Mouse (Mus musculus) megakaryocyte, embryonic 14.5 days (primary cell): ENCODE measurements around the gene Scai. TPM values are rescaled to one million over a fixed set of nuclear protein-coding genes. Genes with fewer than 3 reads are reported as not detected.
A peak's percentile ranks its signal among the peaks of the same experiment; 100 is the strongest.
"Not testable (repeated sequence)": the region's sequence is repeated elsewhere in the genome, so short reads cannot be mapped to it uniquely, and the experiment has no call there.

Experiments used
- H3K27me3 ChIP-seq: replicated peaks from 2 replicates; pipeline ENCODE3; 2012; ENCODE audit warnings: inconsistent platforms
- H3K36me3 ChIP-seq: replicated peaks from 2 replicates; pipeline ENCODE3; 2012; ENCODE audit warnings: low read length, inconsistent platforms, mixed read lengths
- H3K4me1 ChIP-seq: 2 replicates; pipeline ENCODE4 v1.6.1; 2012; ENCODE audit warnings: inconsistent platforms
- H3K4me3 ChIP-seq: replicated peaks from 2 replicates; pipeline ENCODE3; 2012; ENCODE audit warnings: moderate library complexity, mild to moderate bottlenecking, inconsistent platforms
- H3K9me3 ChIP-seq: 2 replicates; pipeline ENCODE4 v1.6.1; 2012; ENCODE audit warnings: inconsistent platforms
- FLI1 ChIP-seq: IDR thresholded peaks from 2 replicates; pipeline ENCODE4 v1.6.1; 2012; ENCODE audit warnings: low read length, inconsistent platforms, mixed read lengths
- GATA1 ChIP-seq: IDR thresholded peaks from 3 replicates; pipeline ENCODE4 v1.6.1; 2012; ENCODE audit warnings: mixed read lengths, low read length, inconsistent platforms, borderline replicate concordance
- polyA plus RNA-seq: library from polyadenylated mRNA; stranded (reverse); fragments of >175 nt; gene quantifications from 2 replicates; pipeline ENCODE4 v1.2.3, GENCODE M21; 2012; ENCODE audit warnings: low replicate concordance; ENCODE audit not compliant: insufficient read depth

The Scai gene
- polyA plus RNA-seq = 7.7 and 11.9 TPM in 2 replicates

DNA sequence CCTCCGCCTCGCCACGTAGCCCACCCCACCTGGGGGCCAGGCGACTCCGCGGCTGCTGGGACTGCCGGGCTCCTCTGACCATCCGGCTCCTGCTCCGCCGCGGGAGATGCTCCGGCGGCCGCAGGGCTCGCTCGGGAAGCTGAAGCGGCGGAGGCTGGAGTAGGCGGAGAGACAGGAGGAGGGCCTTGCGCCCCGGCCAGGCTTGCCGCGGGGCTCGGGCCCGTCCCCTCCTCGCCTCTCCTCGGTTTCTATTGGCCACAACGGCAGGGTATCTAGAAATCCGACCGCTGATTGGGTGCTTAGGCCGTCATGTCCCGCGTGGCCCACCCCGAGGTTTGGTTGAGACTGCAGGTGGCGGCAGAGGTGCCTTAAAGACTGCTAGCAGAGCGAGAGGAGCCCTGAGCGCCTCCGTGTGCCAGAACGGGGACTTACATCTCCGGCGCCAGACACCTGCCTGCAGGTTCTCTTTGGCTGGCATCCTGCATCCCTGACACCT is at the start of gene Scai:
Gene Scai (minus strand): TSS at position 174 of the 496 bp plus-strand sequence.
- Histone ChIP-seq H3K9me3 (no peaks in the 10 kb centered on the region), H3K36me3 (peaks cover 36% of the 10 kb centered on the region), H3K27me3 (no peaks in the 10 kb centered on the region), H3K4me1 (peaks cover 23% of the 10 kb centered on the region), H3K4me3 (peak within 1 kb of the TSS; percentile 95)
- TF ChIP-seq FLI1 = no peak
- no peak for TF ChIP-seq GATA1

DNA sequence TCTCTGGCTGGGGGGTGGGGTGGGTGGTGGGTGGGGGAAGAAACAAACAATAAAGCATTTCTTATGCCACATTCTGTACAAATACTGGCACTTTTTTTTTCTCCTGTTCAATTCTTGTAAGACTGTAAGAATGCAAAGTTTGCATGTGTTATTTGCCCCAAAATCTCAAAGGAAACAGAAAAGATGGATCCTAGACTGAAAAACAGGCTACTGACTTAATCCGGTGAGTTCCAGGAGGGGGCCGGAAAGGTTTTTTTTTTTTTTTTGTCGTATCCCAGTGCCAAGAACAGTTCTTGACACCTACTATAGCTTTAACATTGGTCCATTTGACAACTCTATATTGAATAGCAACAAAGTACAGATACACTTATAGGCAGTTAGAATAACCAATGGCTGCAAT is 36.2 kb upstream of the Scai start:
- no peak for TF ChIP-seq FLI1
- no peak for TF ChIP-seq GATA1
- Histone ChIP-seq H3K27me3 (peaks cover 4% of the 10 kb centered on the region), H3K36me3 (no peaks in the 10 kb centered on the region), H3K9me3 (no peaks in the 10 kb centered on the region), H3K4me3 (peak overlapping the region; percentile 92), H3K4me1 (peaks cover 30% of the 10 kb centered on the region)

DNA sequence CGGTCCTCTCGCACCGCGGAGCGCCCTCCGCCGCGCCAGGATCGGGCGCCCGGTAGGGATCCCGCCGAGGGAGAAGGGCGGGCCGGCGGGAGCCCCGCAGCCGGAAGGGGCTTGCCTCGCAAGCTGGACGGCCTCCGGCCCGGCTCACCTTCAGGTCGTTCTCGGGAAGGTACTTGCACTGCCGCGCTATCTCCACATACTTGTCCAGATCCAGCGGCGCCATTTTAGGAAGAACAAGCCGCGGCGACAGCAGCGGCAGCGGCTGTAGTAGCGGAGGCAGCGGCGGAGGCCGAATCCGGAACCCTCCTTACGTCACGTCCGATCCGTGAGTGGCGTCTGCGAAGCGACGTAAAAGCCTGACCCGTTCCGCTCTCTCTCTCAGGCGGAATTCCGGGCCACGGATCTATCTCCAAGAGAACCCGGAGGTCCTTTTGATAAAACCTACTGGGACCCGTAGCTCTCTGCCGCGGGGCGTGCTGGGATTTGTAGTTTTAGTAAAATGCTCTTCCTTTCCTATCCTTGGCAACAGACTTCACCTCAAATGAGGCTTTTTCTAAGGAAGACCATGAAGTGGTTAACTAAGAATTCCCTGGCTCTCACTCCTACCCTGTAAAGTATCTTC is 35.6 kb upstream of the Scai start, which contains the start of gene Ppp6c:
Gene Ppp6c (minus strand): TSS at position 433 of the 622 bp plus-strand sequence.
- H3K9me3 ChIP-seq = no peaks in the 10 kb centered on the region
- TF ChIP-seq GATA1 (no peak), FLI1 (0 out of 2 replicates have a peak, but pooled peaks have one; percentile 49)
- peaks cover 4% of the 10 kb centered on the region for H3K27me3 ChIP-seq
- peaks cover 30% of the 10 kb centered on the region for H3K4me1 ChIP-seq
- no peaks in the 10 kb centered on the region for H3K36me3 ChIP-seq
- peak within 1 kb of the TSS; percentile 92 for H3K4me3 ChIP-seq

DNA sequence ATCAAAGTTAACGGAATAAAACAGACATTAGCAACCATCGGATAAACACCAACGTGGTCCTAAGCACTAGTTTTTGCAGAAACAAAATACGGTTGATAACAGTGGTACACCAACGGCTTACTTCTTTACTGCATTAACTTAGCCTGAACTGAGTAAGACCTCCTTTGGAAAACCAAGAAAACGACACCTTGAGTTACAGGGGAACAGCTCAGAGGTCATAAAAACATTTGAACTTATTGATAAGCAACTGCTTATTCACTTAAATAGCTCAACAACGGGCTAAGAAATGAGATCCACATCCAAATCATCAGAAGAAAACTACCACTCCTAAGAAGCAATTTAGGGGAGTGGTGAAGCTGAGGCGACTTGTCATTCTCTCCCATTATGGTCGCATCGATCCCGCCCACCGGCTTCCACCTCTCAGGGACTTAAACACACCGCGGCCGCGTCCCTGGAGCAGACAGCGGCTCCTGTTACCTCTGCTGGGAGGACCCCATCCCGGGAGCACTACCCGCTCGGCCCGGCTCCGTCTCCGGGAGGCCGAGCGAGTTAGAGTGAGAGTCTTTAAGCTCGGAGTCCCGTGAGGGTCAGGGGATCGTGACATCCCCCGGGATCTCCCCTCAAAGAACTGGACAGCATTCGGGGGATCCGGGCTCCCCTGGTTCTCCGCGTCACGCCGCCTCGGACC is 34.9 kb upstream of the Scai start:
- H3K36me3 ChIP-seq, H3K9me3 ChIP-seq, H3K27me3 ChIP-seq: not testable (repeated sequence)
- Histone ChIP-seq H3K4me3 (peak overlapping the region; percentile 92), H3K4me1 (peaks cover 30% of the 10 kb centered on the region)

DNA sequence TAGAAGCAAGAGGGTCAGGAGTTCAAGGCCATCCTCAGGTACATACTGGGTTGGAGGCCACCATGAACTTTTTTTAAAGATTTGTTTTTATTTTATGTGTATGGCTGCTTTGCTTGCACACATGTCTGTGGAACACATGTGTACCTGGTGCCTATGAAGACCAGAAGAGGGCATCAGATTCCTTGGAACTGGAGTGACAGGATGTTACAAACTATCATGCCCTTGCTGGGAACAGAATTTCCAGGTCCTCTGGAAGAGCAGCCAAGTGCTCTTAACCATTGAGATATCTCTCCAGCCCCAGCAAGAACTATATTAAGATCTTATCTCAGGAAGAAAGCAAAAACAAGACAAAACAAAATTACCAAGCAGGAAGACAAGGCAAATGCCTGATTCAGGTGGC is 34.1 kb upstream of the Scai start:
- TF ChIP-seq GATA1 = no peak
- TF ChIP-seq FLI1 = no peak
- Histone ChIP-seq H3K4me1 (peaks cover 34% of the 10 kb centered on the region), H3K36me3 (no peaks in the 10 kb centered on the region), H3K9me3 (no peaks in the 10 kb centered on the region), H3K27me3 (peaks cover 4% of the 10 kb centered on the region), H3K4me3 (peak overlapping the region; percentile 90)

DNA sequence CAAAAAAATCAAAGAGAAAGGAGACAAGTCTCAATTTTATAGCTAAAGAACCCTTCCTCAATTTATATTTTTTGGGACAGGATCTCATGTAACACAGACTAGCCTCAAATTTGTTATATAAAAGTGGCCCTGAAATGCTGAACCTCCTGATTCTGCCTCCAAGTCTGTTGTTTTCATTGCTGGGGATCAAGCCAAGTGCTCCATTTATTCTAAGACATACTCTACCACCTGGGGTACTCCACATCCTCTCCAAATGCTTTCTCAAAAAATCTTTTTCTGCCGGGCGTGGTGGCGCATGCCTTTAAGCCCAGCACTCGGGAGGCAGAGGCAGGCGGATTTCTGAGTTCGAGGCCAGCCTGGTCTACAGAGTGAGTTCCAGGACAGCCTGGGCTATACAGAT is 29.5 kb upstream of the Scai start:
- Histone ChIP-seq H3K9me3 (no peaks in the 10 kb centered on the region), H3K27me3 (no peaks in the 10 kb centered on the region), H3K4me1 (peaks cover 54% of the 10 kb centered on the region), H3K36me3 (peaks cover 8% of the 10 kb centered on the region), H3K4me3 (no peak overlapping the region)
- TF ChIP-seq FLI1 = no peak
- no peak for TF ChIP-seq GATA1

DNA sequence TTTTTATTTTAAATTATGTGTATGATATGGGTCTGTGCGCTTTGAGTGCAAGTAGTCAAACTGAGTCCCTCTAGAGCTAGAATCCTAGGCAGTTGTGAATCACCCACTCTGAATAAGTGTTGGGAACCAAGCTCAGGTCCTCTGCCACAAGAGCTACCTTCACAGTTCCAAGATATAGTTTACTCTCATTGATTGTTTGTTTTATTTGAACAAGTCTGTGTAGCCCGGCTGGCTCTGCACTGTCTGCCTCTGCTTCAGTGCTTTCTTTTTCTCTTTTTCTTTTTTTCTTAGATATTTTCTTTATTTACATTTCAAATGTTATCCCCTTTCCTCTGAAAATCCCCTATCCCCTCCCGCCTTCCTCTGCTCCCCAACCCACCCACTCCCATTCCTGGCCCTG is 28.5 kb upstream of the Scai start:
- no peak overlapping the region for H3K4me3 ChIP-seq
- peaks cover 52% of the 10 kb centered on the region for H3K4me1 ChIP-seq
- TF ChIP-seq GATA1 = no peak
- TF ChIP-seq FLI1 = no peak
- H3K36me3 ChIP-seq = peaks cover 8% of the 10 kb centered on the region
- H3K9me3 ChIP-seq = no peaks in the 10 kb centered on the region
- no peaks in the 10 kb centered on the region for H3K27me3 ChIP-seq

DNA sequence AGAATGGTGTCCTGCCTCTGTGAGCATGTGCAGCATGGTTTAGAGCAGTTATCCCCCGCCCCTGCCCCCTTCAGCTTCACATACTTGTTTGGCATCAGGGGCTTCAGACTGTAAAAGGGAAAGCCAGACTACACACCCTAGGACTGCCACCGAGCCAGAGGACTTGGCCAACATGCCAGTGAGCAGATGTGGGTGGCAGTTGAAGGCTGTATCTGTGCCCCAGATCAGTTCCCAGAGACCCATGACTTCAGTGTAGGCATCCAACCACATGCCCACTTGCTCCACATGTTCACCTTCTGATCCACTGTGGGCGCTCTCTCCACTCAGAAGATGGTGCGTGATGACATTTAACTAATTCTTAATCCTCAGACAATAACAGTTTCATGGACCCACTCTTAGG is 26.6 kb upstream of the Scai start:
- Histone ChIP-seq H3K27me3 (no peaks in the 10 kb centered on the region), H3K4me3 (no peak overlapping the region), H3K36me3 (peaks cover 10% of the 10 kb centered on the region), H3K9me3 (no peaks in the 10 kb centered on the region), H3K4me1 (peaks cover 42% of the 10 kb centered on the region)
- TF ChIP-seq GATA1 (no peak), FLI1 (no peak)

DNA sequence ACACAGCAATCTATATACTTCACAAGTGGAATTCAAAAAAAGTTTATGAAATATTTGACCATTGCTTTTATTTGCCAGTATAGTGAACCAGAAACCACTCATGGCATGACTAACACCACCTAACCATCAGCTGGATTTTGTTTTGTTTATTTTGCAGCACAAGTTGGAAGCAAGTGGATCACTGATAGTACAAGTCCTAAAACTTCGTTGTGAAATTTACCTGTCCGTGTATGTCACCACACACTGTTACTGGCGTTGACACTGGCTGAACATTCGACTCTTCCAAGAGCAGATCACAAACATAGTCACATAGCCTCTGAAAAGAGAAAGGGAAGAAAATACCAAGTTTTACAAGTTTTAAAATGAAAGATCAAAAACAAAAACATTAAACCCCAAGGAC is 20.2 kb upstream of the Scai start:
- peaks cover 42% of the 10 kb centered on the region for H3K36me3 ChIP-seq
- H3K9me3 ChIP-seq = no peaks in the 10 kb centered on the region
- H3K4me1 ChIP-seq = peaks cover 28% of the 10 kb centered on the region
- no peak overlapping the region for H3K4me3 ChIP-seq
- H3K27me3 ChIP-seq = no peaks in the 10 kb centered on the region
- no peak for TF ChIP-seq GATA1
- TF ChIP-seq FLI1 = no peak

DNA sequence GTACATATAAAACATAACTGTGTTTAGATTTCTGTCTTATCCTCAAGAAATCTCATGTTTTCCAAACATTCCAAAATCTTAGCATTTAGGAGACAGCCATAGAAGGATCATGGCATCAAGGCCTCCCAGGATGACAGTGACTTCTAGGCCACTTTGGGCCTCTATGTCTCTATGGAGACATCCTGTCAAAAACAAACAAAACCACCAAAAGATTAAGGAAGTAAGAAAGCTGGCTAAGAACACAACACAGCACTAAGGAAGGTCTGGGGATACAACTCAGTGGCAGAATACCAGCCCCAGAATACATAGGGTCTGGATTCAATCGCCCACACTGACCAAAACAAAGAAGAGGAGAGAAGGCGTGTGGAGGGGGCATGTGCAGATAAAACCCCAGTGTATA is 12.8 kb upstream of the Scai start:
- Histone ChIP-seq H3K27me3 (no peaks in the 10 kb centered on the region), H3K4me1 (peaks cover 16% of the 10 kb centered on the region), H3K9me3 (no peaks in the 10 kb centered on the region), H3K4me3 (no peak overlapping the region), H3K36me3 (peaks cover 91% of the 10 kb centered on the region)
- no peak for TF ChIP-seq FLI1
- TF ChIP-seq GATA1 = no peak
